Mouse (Mus musculus): ENCODE data around the gene Mtmr4. TPM values are rescaled to one million over a fixed set of nuclear protein-coding genes. Genes with fewer than 3 reads are reported as not detected.

Gene Mtmr4
- total and polyA plus RNA-seq, 2 experiments from 2014 or later: 6.0 to 17.3 TPM

GRCm38 (mm10) chr11:87578963-87579601 is 12.9 kb upstream of the Mtmr4 start:
- H3K9ac ChIP-seq (replicated peaks; ENCODE audit: low read depth, low read length): peak overlapping the region; percentile 63; the same call in 1 of the 2 replicates
- peak overlapping the region; percentile 74 for H3K4me2 ChIP-seq (ENCODE audit: low read depth, low read length)
- H3K27me3 ChIP-seq (ENCODE audit: control insufficient read depth, insufficient read depth, low read length): no peaks in the 10 kb centered on the region
- 22% methylated on average over 10 of the region's 10 CpGs for WGBS
- no peak for TF ChIP-seq CTCF (IDR thresholded peaks at IDR 0.05; ENCODE audit: low read depth)
- TF ChIP-seq EP300 (IDR thresholded peaks at IDR 0.05; ENCODE audit: low read depth): no peak
- H3K4me3 ChIP-seq (ENCODE audit: low read depth, low read length): peak overlapping the region; percentile 52
- H3K27ac ChIP-seq (ENCODE audit: low read depth): peak overlapping the region; percentile 84
- DNase-seq (ENCODE audit: low spot score): no peak
- H3K4me1 ChIP-seq (ENCODE audit: control insufficient read depth, insufficient read depth): peaks cover 23% of the 10 kb centered on the region
- H3K9me3 ChIP-seq (replicated peaks; ENCODE audit: control insufficient read depth, low read length): no peaks in the 10 kb centered on the region
- peak; percentile 45 for ATAC-seq (ENCODE audit: insufficient read depth, low read depth)
- no peaks in the 10 kb centered on the region for H3K36me3 ChIP-seq (replicated peaks; ENCODE audit: control insufficient read depth, insufficient read depth, low read length)

- peaks cover 28% of the 10 kb centered on the region for H3K4me1 ChIP-seq (ENCODE audit: control insufficient read depth, insufficient read depth)
- H3K9ac ChIP-seq (replicated peaks; ENCODE audit: low read depth, low read length): no peak overlapping the region; the same call in 1 of the 2 replicates
- 29% methylated on average over 1 of the region's 1 CpGs for WGBS
- TF ChIP-seq CTCF (IDR thresholded peaks at IDR 0.05; ENCODE audit: low read depth): no peak
- peak; percentile 14; the same call in 1 of the 2 replicates for TF ChIP-seq EP300 (IDR thresholded peaks at IDR 0.05; ENCODE audit: low read depth)
- no peaks in the 10 kb centered on the region for H3K27me3 ChIP-seq (ENCODE audit: control insufficient read depth, insufficient read depth, low read length)
- H3K4me2 ChIP-seq (ENCODE audit: low read depth, low read length): peak overlapping the region; percentile 74
- DNase-seq (ENCODE audit: low spot score) (no peak), ATAC-seq (ENCODE audit: insufficient read depth, low read depth) (no peak)
- peak overlapping the region; percentile 52; the same call in 1 of the 2 replicates for H3K4me3 ChIP-seq (ENCODE audit: low read depth, low read length)
- H3K27ac ChIP-seq (ENCODE audit: low read depth): peak overlapping the region; percentile 84
- no peaks in the 10 kb centered on the region for H3K9me3 ChIP-seq (replicated peaks; ENCODE audit: control insufficient read depth, low read length)
- H3K36me3 ChIP-seq (replicated peaks; ENCODE audit: control insufficient read depth, insufficient read depth, low read length): no peaks in the 10 kb centered on the region
Measured at GRCm38 (mm10) chr11:87579713-87580112, 12.2 kb upstream of the Mtmr4 start.

- no peak for TF ChIP-seq CTCF (IDR thresholded peaks at IDR 0.05; ENCODE audit: low read depth)
- TF ChIP-seq EP300 (IDR thresholded peaks at IDR 0.05; ENCODE audit: low read depth): no peak
- Histone ChIP-seq H3K27ac (ENCODE audit: low read depth) (0 out of 2 replicates have a peak overlapping the region, but pooled peaks have one; percentile 84), H3K9ac (replicated peaks; ENCODE audit: low read depth, low read length) (no peak overlapping the region), H3K4me2 (ENCODE audit: low read depth, low read length) (peak overlapping the region; percentile 74; the same call in 1 of the 2 replicates), H3K4me1 (ENCODE audit: control insufficient read depth, insufficient read depth) (peaks cover 28% of the 10 kb centered on the region), H3K27me3 (ENCODE audit: control insufficient read depth, insufficient read depth, low read length) (no peaks in the 10 kb centered on the region), H3K4me3 (ENCODE audit: low read depth, low read length) (no peak overlapping the region; the same call in 1 of the 2 replicates), H3K9me3 (replicated peaks; ENCODE audit: control insufficient read depth, low read length) (no peaks in the 10 kb centered on the region), H3K36me3 (replicated peaks; ENCODE audit: control insufficient read depth, insufficient read depth, low read length) (no peaks in the 10 kb centered on the region; the same call in 1 of the 2 replicates)
- ATAC-seq (ENCODE audit: insufficient read depth, low read depth) (no peak), DNase-seq (ENCODE audit: low spot score) (no peak)
- 55% methylated on average over 10 of the region's 10 CpGs for whole genome bisulfite sequencing
Measured at GRCm38 (mm10) chr11:87580543-87581085, 11.3 kb upstream of the Mtmr4 start.

- H3K9me3 ChIP-seq (replicated peaks; ENCODE audit: control insufficient read depth, low read length): no peaks in the 10 kb centered on the region
- no peak overlapping the region; the same call in 1 of the 2 replicates for H3K4me2 ChIP-seq (ENCODE audit: low read depth, low read length)
- H3K36me3 ChIP-seq (replicated peaks; ENCODE audit: control insufficient read depth, insufficient read depth, low read length): no peaks in the 10 kb centered on the region; the same call in 1 of the 2 replicates
- H3K4me3 ChIP-seq (ENCODE audit: low read depth, low read length): no peak overlapping the region
- no peaks in the 10 kb centered on the region for H3K27me3 ChIP-seq (ENCODE audit: control insufficient read depth, insufficient read depth, low read length)
- H3K9ac ChIP-seq (replicated peaks; ENCODE audit: low read depth, low read length): no peak overlapping the region
- TF ChIP-seq EP300 (IDR thresholded peaks at IDR 0.05; ENCODE audit: low read depth) (no peak), CTCF (IDR thresholded peaks at IDR 0.05; ENCODE audit: low read depth) (no peak)
- H3K27ac ChIP-seq (ENCODE audit: low read depth): no peak overlapping the region
- 82% methylated on average over 12 of the region's 12 CpGs for WGBS
- DNase-seq (ENCODE audit: low spot score) (no peak), ATAC-seq (ENCODE audit: insufficient read depth, low read depth) (no peak)
- peaks cover 28% of the 10 kb centered on the region for H3K4me1 ChIP-seq (ENCODE audit: control insufficient read depth, insufficient read depth)
Measured at GRCm38 (mm10) chr11:87581161-87581865, 10.6 kb upstream of the Mtmr4 start.

GRCm38 (mm10) chr11:87581933-87582710 is 9.8 kb upstream of the Mtmr4 start:
- Histone ChIP-seq H3K9me3 (replicated peaks; ENCODE audit: control insufficient read depth, low read length) (no peaks in the 10 kb centered on the region), H3K9ac (replicated peaks; ENCODE audit: low read depth, low read length) (no peak overlapping the region), H3K27ac (ENCODE audit: low read depth) (no peak overlapping the region), H3K36me3 (replicated peaks; ENCODE audit: control insufficient read depth, insufficient read depth, low read length) (no peaks in the 10 kb centered on the region; the same call in 1 of the 2 replicates), H3K4me1 (ENCODE audit: control insufficient read depth, insufficient read depth) (peaks cover 27% of the 10 kb centered on the region), H3K4me2 (ENCODE audit: low read depth, low read length) (no peak overlapping the region), H3K27me3 (ENCODE audit: control insufficient read depth, insufficient read depth, low read length) (no peaks in the 10 kb centered on the region), H3K4me3 (ENCODE audit: low read depth, low read length) (no peak overlapping the region)
- TF ChIP-seq EP300 (IDR thresholded peaks at IDR 0.05; ENCODE audit: low read depth) (no peak), CTCF (IDR thresholded peaks at IDR 0.05; ENCODE audit: low read depth) (no peak)
- 71% methylated on average over 8 of the region's 8 CpGs for WGBS
- ATAC-seq (ENCODE audit: insufficient read depth, low read depth) (no peak), DNase-seq (ENCODE audit: low spot score) (no peak)

All from heart, postnatal 0 days (tissue).